In genomic region chr2:51467027-51467694, GRCm38 (mm10) we compare ENCODE assay signal across 10 mouse cellular contexts.
A peak's percentile ranks its signal among the peaks of the same experiment; 100 is the strongest.
DNase-seq lines count a peak whose midpoint lies in the region; ATAC-seq lines count a peak whose summit lies in the region.
"Had no signal": no experiment of that assay in that cellular context is flagged by ENCODE, and none has a peak within 500 bp of the region (broad histone marks: within the 10 kb centered on the region; RNA-seq: fewer than 3 reads in every experiment).

No protein-coding gene starts in this region.

- H3K4me3 ChIP-seq in lung, embryonic 16.5 days (ENCODE audit: low read length) = no peak overlapping the region
- H3K4me3 ChIP-seq in midbrain, embryonic 15.5 days = no peak overlapping the region
- H3K4me3 ChIP-seq: embryonic facial prominence, embryonic 10.5 days had no signal

- no peaks in the 10 kb centered on the region for H3K4me1 ChIP-seq in lung, embryonic 16.5 days (replicated peaks; ENCODE audit: control insufficient read depth, insufficient read depth, low read length)
- H3K4me1 ChIP-seq in midbrain, embryonic 15.5 days = peaks cover 5% of the 10 kb centered on the region

- no peaks in the 10 kb centered on the region for H3K27me3 ChIP-seq in lung, embryonic 16.5 days (ENCODE audit: control insufficient read depth, insufficient read depth, low read depth, low read length)
- H3K27me3 ChIP-seq in midbrain, embryonic 15.5 days (replicated peaks) = no peaks in the 10 kb centered on the region

- H3K9ac ChIP-seq in lung, embryonic 16.5 days (ENCODE audit: low read length) = no peak overlapping the region
- H3K9ac ChIP-seq in midbrain, embryonic 15.5 days = no peak overlapping the region
- H3K9ac ChIP-seq: liver, postnatal 0 days had no signal

- H3K9me3 ChIP-seq in lung, embryonic 16.5 days (ENCODE audit: control insufficient read depth, low read length) = no peaks in the 10 kb centered on the region
- H3K9me3 ChIP-seq in midbrain, embryonic 15.5 days = no peaks in the 10 kb centered on the region
- H3K9me3 ChIP-seq: embryonic facial prominence, embryonic 10.5 days had no signal

- 54% methylated on average over 7 of the region's 7 CpGs for WGBS in lung, embryonic 16.5 days
- WGBS in midbrain, embryonic 15.5 days = 68% methylated on average over 7 of the region's 7 CpGs

- H3K27ac ChIP-seq in lung, embryonic 16.5 days (ENCODE audit: low read length) = no peak overlapping the region
- 0 out of 2 replicates have a peak overlapping the region, but pooled peaks have one; percentile 25 for H3K27ac ChIP-seq in midbrain, embryonic 15.5 days
- H3K27ac ChIP-seq: embryonic facial prominence, embryonic 10.5 days had no signal

- H3K36me3 ChIP-seq in lung, embryonic 16.5 days (ENCODE audit: control insufficient read depth, insufficient read depth, low read length) = no peaks in the 10 kb centered on the region
- no peaks in the 10 kb centered on the region for H3K36me3 ChIP-seq in midbrain, embryonic 15.5 days (replicated peaks)
- H3K36me3 ChIP-seq: embryonic facial prominence, embryonic 10.5 days had no signal

- no peak overlapping the region for H3K4me2 ChIP-seq in lung, embryonic 16.5 days (ENCODE audit: low read depth, low read length)
- no peak overlapping the region for H3K4me2 ChIP-seq in midbrain, embryonic 15.5 days

- DNase-seq in lung, postnatal 10 days = no peak
- peak; percentile 82 for DNase-seq in adrenal gland, adult 2 months
- peak; percentile 3 for DNase-seq in heart, adult 8-10 months (ENCODE audit: low spot score)
- DNase-seq: liver, postnatal 0 days; thymus, postnatal 4 days had no signal

- peak; percentile 36 for ATAC-seq in lung, embryonic 16.5 days (ENCODE audit: low read depth)
- 0 out of 2 replicates have a peak, but pooled peaks have one; percentile 42 for ATAC-seq in midbrain, embryonic 15.5 days (replicated peaks)
- ATAC-seq in inflammation-experienced regulatory T-cells, adult 6 months = no peak
- no peak for ATAC-seq in megakaryocyte progenitor cell, adult 5-6 weeks (replicated peaks; ENCODE audit: poor library complexity)
- ATAC-seq: liver, postnatal 0 days had no signal

Comparison
In these comparisons a context has a peak if more than half of its experiments do, and no peak if none do; other contexts are left out.
1. ATAC-seq: peak in lung, embryonic 16.5 days (single experiment) and midbrain, embryonic 15.5 days (single experiment); none in inflammation-experienced regulatory T-cells, adult 6 months (single experiment) and megakaryocyte progenitor cell, adult 5-6 weeks (single experiment).